Mouse (Mus musculus) heart, embryonic 15.5 days (tissue): ENCODE measurements around the gene Cldn22. TPM values are rescaled to one million over a fixed set of nuclear protein-coding genes. Genes with fewer than 3 reads are reported as not detected.

ENCODE experiments used
- ATAC-seq: fragments of 200-750 bp; cut with Nextera tagmentation; replicated peaks from 2 replicates; pipeline ENCODE4 v1.8.0; 2017; ENCODE audit warnings: low read depth, moderate TSS enrichment; ENCODE audit not compliant: insufficient number of reproducible peaks, insufficient read depth, low FRiP score
- H3K27ac ChIP-seq: fragments of 300-500 bp; sonication (generic); 2 replicates; pipeline ENCODE4 v1.5.1; 2015; ENCODE audit warnings: mild to moderate bottlenecking, inconsistent platforms
- H3K27me3 ChIP-seq: fragments of 300-500 bp; sonication (generic); 2 replicates; pipeline ENCODE4 v1.6.1; 2015; ENCODE audit warnings: inconsistent platforms
- H3K36me3 ChIP-seq: fragments of 300-500 bp; sonication (generic); 2 replicates; pipeline ENCODE4 v1.6.1; 2015; ENCODE audit warnings: mild to moderate bottlenecking, inconsistent platforms
- H3K4me1 ChIP-seq: fragments of 300-500 bp; sonication (generic); replicated peaks from 2 replicates; pipeline ENCODE4 v1.6.1; 2015; ENCODE audit warnings: inconsistent platforms
- H3K4me2 ChIP-seq: fragments of 300-500 bp; sonication (generic); 2 replicates; pipeline ENCODE4 v1.6.1; 2015; ENCODE audit warnings: inconsistent platforms, mild to moderate bottlenecking, moderate library complexity
- H3K4me3 ChIP-seq: fragments of 300-500 bp; sonication (generic); 2 replicates; pipeline ENCODE4 v1.5.1; 2015; ENCODE audit warnings: mild to moderate bottlenecking, inconsistent platforms
- H3K9ac ChIP-seq: fragments of 300-500 bp; sonication (generic); 2 replicates; pipeline ENCODE4 v1.6.1; 2015; ENCODE audit warnings: mild to moderate bottlenecking, inconsistent platforms
- H3K9me3 ChIP-seq: fragments of 300-500 bp; sonication (generic); replicated peaks from 2 replicates; pipeline ENCODE4 v1.6.1; 2016; ENCODE audit warnings: inconsistent platforms
- WGBS: fragments of 180-500 bp; shearing (Covaris S2); methylation state at CpG from one replicate; pipeline ENCODE4 v1.1.7; 2015; ENCODE audit warnings: mixed read lengths; 5-methylcytosine and 5-hydroxymethylcytosine counted together
- polyA plus RNA-seq: library from polyadenylated mRNA; unstranded; fragments of >200 nt; fragmentation: Nextera tagmentation; extraction: Ambion mirVana; gene quantifications from 2 replicates; pipeline ENCODE4 v1.2.1, GENCODE M21; 2015

Cldn22 gene
- polyA plus RNA-seq, 1 experiment from 2014 or later: not detected

- no peaks in the 10 kb centered on the region for H3K4me1 ChIP-seq
- peaks cover 28% of the 10 kb centered on the region; the same call in 1 of the 2 replicates for H3K36me3 ChIP-seq
- ATAC-seq: no peak
- no peak overlapping the region for H3K4me3 ChIP-seq
- 74% methylated on average over 6 of the region's 6 CpGs for WGBS
- H3K9me3 ChIP-seq: no peaks in the 10 kb centered on the region
- H3K27ac ChIP-seq: no peak overlapping the region
- no peaks in the 10 kb centered on the region for H3K27me3 ChIP-seq
- no peak overlapping the region for H3K9ac ChIP-seq
- H3K4me2 ChIP-seq: no peak overlapping the region
Measured at GRCm38 (mm10) chr8:47832616-47833015, 8.3 kb downstream of the Cldn22 start.

- no peak overlapping the region for H3K4me3 ChIP-seq
- peaks cover 25% of the 10 kb centered on the region; the same call in 1 of the 2 replicates for H3K36me3 ChIP-seq
- no peaks in the 10 kb centered on the region for H3K4me1 ChIP-seq
- WGBS: 74% methylated on average over 1 of the region's 1 CpGs
- H3K27ac ChIP-seq: no peak overlapping the region
- H3K9ac ChIP-seq: no peak overlapping the region
- no peak overlapping the region for H3K4me2 ChIP-seq
- H3K27me3 ChIP-seq: no peaks in the 10 kb centered on the region
- ATAC-seq: no peak
- H3K9me3 ChIP-seq: no peaks in the 10 kb centered on the region
Measured at GRCm38 (mm10) chr8:47833944-47834343, 9.7 kb downstream of the Cldn22 start.

- Histone ChIP-seq H3K4me2 (no peak overlapping the region), H3K27me3 (no peaks in the 10 kb centered on the region), H3K4me1 (no peaks in the 10 kb centered on the region), H3K4me3 (no peak overlapping the region), H3K27ac (no peak overlapping the region), H3K9ac (no peak overlapping the region), H3K9me3 (no peaks in the 10 kb centered on the region), H3K36me3 (peaks cover 67% of the 10 kb centered on the region)
- ATAC-seq: 0 out of 2 replicates have a peak, but pooled peaks have one; percentile 22
- WGBS: 61% methylated on average over 7 of the region's 7 CpGs
Measured at GRCm38 (mm10) chr8:47843063-47843462, 18.8 kb downstream of the Cldn22 start.

GRCm38 (mm10) chr8:47843651-47844050 lies 19.4 kb downstream of the Cldn22 start:
- ATAC-seq: no peak
- H3K4me3 ChIP-seq: no peak overlapping the region
- H3K9ac ChIP-seq: no peak overlapping the region
- WGBS: 94% methylated on average over 10 of the region's 10 CpGs
- H3K4me1 ChIP-seq: no peaks in the 10 kb centered on the region
- H3K9me3 ChIP-seq: no peaks in the 10 kb centered on the region
- no peak overlapping the region for H3K27ac ChIP-seq
- no peaks in the 10 kb centered on the region for H3K27me3 ChIP-seq
- H3K4me2 ChIP-seq: no peak overlapping the region
- H3K36me3 ChIP-seq: peaks cover 71% of the 10 kb centered on the region

GRCm38 (mm10) chr8:47845956-47846355 lies 21.7 kb downstream of the Cldn22 start:
- H3K4me1 ChIP-seq: no peaks in the 10 kb centered on the region
- 90% methylated on average over 13 of the region's 13 CpGs for whole genome bisulfite sequencing
- H3K9ac ChIP-seq: no peak overlapping the region
- H3K4me3 ChIP-seq: no peak overlapping the region
- H3K36me3 ChIP-seq: peaks cover 73% of the 10 kb centered on the region
- H3K27me3 ChIP-seq: no peaks in the 10 kb centered on the region
- no peak for ATAC-seq
- H3K4me2 ChIP-seq: no peak overlapping the region
- H3K9me3 ChIP-seq: no peaks in the 10 kb centered on the region
- no peak overlapping the region for H3K27ac ChIP-seq

- Histone ChIP-seq H3K4me3 (no peak overlapping the region), H3K9me3 (no peaks in the 10 kb centered on the region), H3K4me2 (no peak overlapping the region), H3K4me1 (peaks cover 6% of the 10 kb centered on the region), H3K36me3 (peaks cover 66% of the 10 kb centered on the region), H3K27me3 (no peaks in the 10 kb centered on the region), H3K9ac (no peak overlapping the region), H3K27ac (no peak overlapping the region)
- no peak for ATAC-seq
- 80% methylated on average over 14 of the region's 14 CpGs for WGBS
Measured at GRCm38 (mm10) chr8:47847161-47847560, 22.9 kb downstream of the Cldn22 start.

GRCm38 (mm10) chr8:47847931-47848330 lies 23.6 kb downstream of the Cldn22 start:
- Histone ChIP-seq H3K27me3 (no peaks in the 10 kb centered on the region), H3K36me3 (peaks cover 58% of the 10 kb centered on the region), H3K27ac (no peak overlapping the region), H3K4me2 (no peak overlapping the region), H3K4me3 (no peak overlapping the region), H3K4me1 (peaks cover 13% of the 10 kb centered on the region), H3K9ac (no peak overlapping the region), H3K9me3 (no peaks in the 10 kb centered on the region)
- 97% methylated on average over 6 of the region's 6 CpGs for WGBS
- ATAC-seq: no peak

- no peaks in the 10 kb centered on the region for H3K27me3 ChIP-seq
- no peak overlapping the region for H3K4me2 ChIP-seq
- no peak for ATAC-seq
- no peak overlapping the region for H3K27ac ChIP-seq
- 68% methylated on average over 8 of the region's 8 CpGs for WGBS
- no peaks in the 10 kb centered on the region for H3K9me3 ChIP-seq
- no peak overlapping the region for H3K4me3 ChIP-seq
- H3K4me1 ChIP-seq: peaks cover 18% of the 10 kb centered on the region
- peaks cover 56% of the 10 kb centered on the region for H3K36me3 ChIP-seq
- no peak overlapping the region for H3K9ac ChIP-seq
Measured at GRCm38 (mm10) chr8:47849842-47850241, 25.6 kb downstream of the Cldn22 start.

- Histone ChIP-seq H3K4me1 (peaks cover 18% of the 10 kb centered on the region), H3K36me3 (peaks cover 58% of the 10 kb centered on the region), H3K4me3 (peak overlapping the region; percentile 26), H3K9ac (no peak overlapping the region), H3K4me2 (peak overlapping the region; percentile 53), H3K27me3 (no peaks in the 10 kb centered on the region), H3K9me3 (no peaks in the 10 kb centered on the region), H3K27ac (peak overlapping the region; percentile 72)
- ATAC-seq: peak; percentile 45; the same call in 1 of the 2 replicates
- WGBS: 38% methylated on average over 12 of the region's 12 CpGs
Measured at GRCm38 (mm10) chr8:47851824-47852502, 27.7 kb downstream of the Cldn22 start.

GRCm38 (mm10) chr8:47852737-47853136 lies 28.5 kb downstream of the Cldn22 start:
- no peaks in the 10 kb centered on the region for H3K9me3 ChIP-seq
- peaks cover 54% of the 10 kb centered on the region for H3K36me3 ChIP-seq
- no peak overlapping the region for H3K4me3 ChIP-seq
- no peak overlapping the region for H3K9ac ChIP-seq
- no peak for ATAC-seq
- no peaks in the 10 kb centered on the region for H3K27me3 ChIP-seq
- peak overlapping the region; percentile 72 for H3K27ac ChIP-seq
- H3K4me2 ChIP-seq: no peak overlapping the region
- peaks cover 18% of the 10 kb centered on the region for H3K4me1 ChIP-seq
- WGBS: 79% methylated on average over 5 of the region's 5 CpGs

- Histone ChIP-seq H3K9ac (no peak overlapping the region), H3K36me3 (peaks cover 54% of the 10 kb centered on the region), H3K9me3 (no peaks in the 10 kb centered on the region), H3K4me1 (peaks cover 18% of the 10 kb centered on the region), H3K27ac (no peak overlapping the region), H3K4me2 (no peak overlapping the region), H3K27me3 (no peaks in the 10 kb centered on the region), H3K4me3 (no peak overlapping the region)
- 79% methylated on average over 5 of the region's 5 CpGs for WGBS
- no peak for ATAC-seq
Measured at GRCm38 (mm10) chr8:47853356-47853755, 29.1 kb downstream of the Cldn22 start.

- no peak overlapping the region for H3K4me2 ChIP-seq
- H3K9me3 ChIP-seq: no peaks in the 10 kb centered on the region
- no peak overlapping the region for H3K4me3 ChIP-seq
- H3K9ac ChIP-seq: no peak overlapping the region
- no peaks in the 10 kb centered on the region for H3K4me1 ChIP-seq
- peaks cover 86% of the 10 kb centered on the region for H3K36me3 ChIP-seq
- ATAC-seq: no peak
- 90% methylated on average over 12 of the region's 12 CpGs for WGBS
- no peaks in the 10 kb centered on the region for H3K27me3 ChIP-seq
- no peak overlapping the region for H3K27ac ChIP-seq
Measured at GRCm38 (mm10) chr8:47859259-47859658, 35.0 kb downstream of the Cldn22 start.
